Mouse (Mus musculus) adrenal gland, adult 18-20 months (tissue): ENCODE results near the gene Smad6. TPM values are rescaled to one million over a fixed set of nuclear protein-coding genes. Genes with fewer than 3 reads are reported as not detected.

Experiments used
- DNase-seq, 2 experiments: peaks; one replicate each; pipeline ENCODE4 v3.0.0; 2021 to 2022; ENCODE audit warnings: low spot score in 2 of 2
- long read RNA-seq, 2 experiments: library from polyadenylated mRNA; stranded (forward); transcript quantifications; one replicate each; pipeline ENCODE4 v2.0.0; 2021
- total RNA-seq, 2 experiments: library from RNA; stranded (reverse); gene quantifications; 1 replicate in 1 of 2; 2 replicates in 1 of 2; pipeline ENCODE4 v1.2.3; 2021

Gene Smad6
- total RNA-seq = 1 to 10 TPM; 5.4 to 5.5 TPM
- long read RNA-seq, experiment 1, transcript Smad6-201 (4 exons, 2,971 nt) = major isoform, 8 of 10 reads
- long read RNA-seq, experiment 1, partial matches to known transcripts = 0 of 10 reads
- long read RNA-seq, experiment 1, other reads (novel, unspliced or antisense) = 2 of 10 reads
- long read RNA-seq, experiment 2, transcript Smad6-201 (4 exons, 2,971 nt) = major isoform, 25 of 27 reads
- long read RNA-seq, experiment 2, partial matches to known transcripts = 1 of 27 reads
- long read RNA-seq, experiment 2, other reads (novel, unspliced or antisense) = 1 of 27 reads

GRCm38 (mm10) chr9:64021853-64022561 lies at the start of gene Smad6:
Gene Smad6, minus strand, starts transcription at chr9:64022059.
- peak; percentile 83 to 86 for DNase-seq

- no peak for DNase-seq
Observed at GRCm38 (mm10) chr9:64070674-64071073, 48.8 kb upstream of the Smad6 start.

- no peak for DNase-seq
Observed at GRCm38 (mm10) chr9:64069131-64069530, 47.3 kb upstream of the Smad6 start.

DNA sequence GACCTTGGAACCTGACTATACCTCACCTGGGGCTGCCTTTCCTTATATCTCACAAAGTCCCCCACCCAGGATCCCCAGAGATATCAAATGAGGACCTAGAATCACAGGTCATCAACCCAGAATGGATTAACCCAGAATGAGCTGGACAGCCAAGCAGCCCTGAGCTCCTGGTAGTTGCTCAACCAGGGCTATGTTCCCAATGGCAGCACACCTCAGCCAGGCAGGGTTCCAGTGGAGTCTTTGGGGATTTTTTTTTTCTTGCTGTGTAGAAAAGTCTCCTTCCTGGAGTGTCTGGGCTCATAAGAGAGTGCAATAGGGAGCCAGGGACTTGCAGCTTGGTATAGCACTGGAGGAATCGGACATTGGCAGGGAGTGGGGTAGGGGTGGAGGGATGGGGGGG lies 46.7 kb upstream of the Smad6 start:
- DNase-seq = no peak

DNA sequence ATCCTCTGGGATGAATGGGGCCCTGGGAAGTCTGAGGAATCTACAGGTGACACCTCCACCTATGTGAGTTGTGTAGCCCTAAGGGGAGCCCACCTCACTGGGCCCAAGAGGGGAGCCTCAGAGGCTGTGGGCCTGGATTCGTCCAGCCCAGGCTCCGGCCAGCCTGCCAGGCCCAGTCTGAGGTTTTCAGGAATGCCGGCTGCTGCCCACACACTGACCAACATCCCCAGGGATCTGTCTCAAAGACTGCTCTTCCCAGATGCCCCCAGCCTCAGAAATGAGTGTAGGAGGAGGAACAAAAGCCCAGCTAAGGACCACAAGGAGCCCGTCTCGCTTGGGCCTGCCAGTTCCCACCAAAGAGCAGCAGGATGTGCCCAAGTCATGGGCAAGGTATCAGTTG lies 45.9 kb upstream of the Smad6 start:
- no peak for DNase-seq

DNA sequence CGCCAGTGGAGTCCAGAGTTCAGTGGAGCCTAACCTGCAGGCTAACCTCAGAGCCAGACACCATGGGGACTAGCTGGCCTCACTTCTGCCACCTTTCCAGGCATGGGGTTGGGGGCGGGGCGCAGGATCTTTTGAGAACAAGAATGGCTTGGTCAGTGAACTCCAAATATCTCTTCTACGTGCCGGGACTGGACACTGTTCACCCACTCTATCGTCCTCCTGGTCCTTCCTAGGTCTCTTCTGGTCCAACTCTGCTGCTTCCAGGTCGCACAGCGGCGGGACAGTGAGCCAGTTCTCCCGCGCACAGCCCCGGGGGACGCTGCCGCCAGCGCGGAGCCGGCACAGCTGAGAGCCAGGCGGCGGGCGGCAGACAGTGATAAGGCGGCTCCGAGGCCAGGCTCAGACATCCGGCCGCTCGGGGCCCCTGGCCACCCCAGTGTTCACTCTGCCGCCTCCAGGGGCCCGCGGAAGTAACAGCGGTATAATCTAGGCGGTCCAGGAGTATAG lies 38.2 kb upstream of the Smad6 start:
- DNase-seq = peak; percentile 35 to 55

- DNase-seq = no peak
Observed at GRCm38 (mm10) chr9:64057903-64058650, 36.2 kb upstream of the Smad6 start.

DNA sequence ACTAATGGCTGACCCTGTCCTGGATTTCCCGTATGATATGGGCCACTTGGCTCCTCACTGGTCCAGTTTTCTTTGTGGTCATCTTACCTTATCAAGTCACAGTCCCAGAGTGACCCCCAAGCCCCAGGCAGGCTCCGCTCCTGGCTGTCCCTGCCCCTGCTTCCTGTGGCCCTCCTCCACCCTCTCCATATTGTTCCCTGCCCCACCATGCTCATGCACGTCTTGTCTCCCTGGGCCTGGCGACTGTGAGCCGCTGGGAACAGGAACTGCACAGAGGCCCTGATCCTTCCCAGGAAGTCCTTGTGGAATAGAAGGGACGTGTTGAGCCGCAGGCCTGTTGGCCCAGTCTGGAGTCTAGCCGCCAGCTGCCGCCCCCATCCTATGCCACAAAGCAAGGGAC lies 33.3 kb upstream of the Smad6 start:
- DNase-seq = no peak

DNA sequence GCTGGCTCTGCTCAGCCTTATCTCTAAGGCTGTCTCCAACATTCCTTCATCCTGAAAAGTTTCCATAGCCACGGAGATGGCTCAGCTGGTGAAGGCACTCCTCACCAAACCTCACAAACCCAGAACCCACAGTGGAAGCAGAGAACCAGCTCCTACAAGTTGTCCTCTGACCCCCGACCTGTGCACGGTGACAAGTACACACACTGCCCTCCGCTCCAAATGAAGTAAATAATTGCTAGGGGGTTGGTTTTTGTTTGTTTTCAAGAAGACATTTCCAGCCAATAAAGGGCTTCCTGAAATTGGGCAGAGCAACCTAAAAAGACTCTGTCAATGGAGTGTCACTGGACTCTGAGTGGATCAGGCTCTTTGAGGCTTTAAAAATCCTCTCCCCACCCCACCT lies 31.9 kb upstream of the Smad6 start:
- DNase-seq = no peak

- DNase-seq = no peak
Observed at GRCm38 (mm10) chr9:64051241-64051640, 29.4 kb upstream of the Smad6 start.

DNA sequence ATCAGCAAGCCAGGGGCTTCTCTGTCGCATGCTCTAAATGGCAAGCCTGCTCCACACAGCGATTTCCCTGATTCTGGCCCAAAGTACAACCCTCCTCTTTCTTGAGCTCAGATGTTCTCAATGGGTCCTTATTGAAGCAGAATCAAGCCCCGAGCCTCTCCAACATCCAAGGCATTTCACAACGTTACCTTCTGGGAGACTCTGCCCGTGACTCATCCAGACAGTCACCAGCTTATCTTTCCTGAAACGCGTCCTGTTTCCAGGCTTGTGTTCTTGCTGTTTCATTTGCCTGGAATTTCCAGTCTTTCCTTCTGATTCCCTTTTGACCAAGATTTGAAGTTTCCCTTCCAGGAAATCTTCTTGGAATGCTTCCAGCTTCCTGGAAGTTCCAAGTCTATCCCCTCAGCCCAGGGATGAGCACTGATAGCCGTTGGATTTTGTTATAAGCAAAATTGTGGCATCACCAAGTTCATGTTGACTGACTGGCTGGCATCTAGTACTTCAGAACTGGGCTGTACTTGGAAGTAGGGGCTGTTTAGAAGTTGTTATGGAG lies 28.7 kb upstream of the Smad6 start:
- peak; percentile 30 to 35 for DNase-seq

DNA sequence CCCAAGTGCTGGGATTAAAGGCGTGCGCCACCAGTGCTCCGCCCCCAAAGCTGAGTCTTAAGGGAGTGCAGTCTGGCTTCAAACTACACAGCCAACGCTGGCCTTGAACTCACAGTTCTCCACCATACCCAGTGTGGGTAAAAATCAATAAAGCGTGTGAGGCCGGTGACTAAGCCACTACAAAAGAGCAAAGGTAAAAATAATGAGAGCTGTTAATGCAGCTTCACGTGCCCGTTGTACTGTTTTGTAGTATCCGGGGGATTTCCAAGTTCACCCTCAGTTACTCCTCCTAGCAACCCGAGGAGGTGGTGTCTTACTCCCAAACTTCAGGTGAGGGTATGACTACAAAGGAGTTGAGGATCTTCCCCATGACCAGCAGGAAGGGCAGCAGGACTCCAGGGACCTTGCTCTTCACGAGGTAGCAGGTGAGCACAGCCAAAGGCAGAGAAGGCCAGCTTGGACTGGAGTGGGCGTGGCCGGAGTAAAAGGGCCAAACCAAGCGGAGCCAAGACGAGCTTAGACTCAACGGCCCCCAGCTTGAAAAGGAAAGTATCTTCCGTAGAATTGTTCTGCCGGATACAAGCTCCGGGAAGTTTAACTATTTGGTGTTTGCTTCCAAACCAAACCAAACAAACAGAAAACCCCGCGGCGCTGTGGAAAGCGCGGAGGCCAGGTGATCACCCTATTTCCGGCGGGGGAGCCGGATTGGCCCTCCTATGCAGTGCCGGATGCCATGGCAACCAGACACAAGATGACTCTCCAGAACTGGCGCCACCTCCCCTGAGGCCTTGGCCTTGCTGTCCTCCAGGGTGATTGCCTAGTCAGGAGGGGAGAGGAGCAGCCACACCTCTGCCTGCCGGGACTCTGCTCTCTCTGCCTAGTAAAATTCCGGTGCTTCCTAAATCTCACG lies 27.9 kb upstream of the Smad6 start:
- DNase-seq = peak; percentile 63 to 74

DNA sequence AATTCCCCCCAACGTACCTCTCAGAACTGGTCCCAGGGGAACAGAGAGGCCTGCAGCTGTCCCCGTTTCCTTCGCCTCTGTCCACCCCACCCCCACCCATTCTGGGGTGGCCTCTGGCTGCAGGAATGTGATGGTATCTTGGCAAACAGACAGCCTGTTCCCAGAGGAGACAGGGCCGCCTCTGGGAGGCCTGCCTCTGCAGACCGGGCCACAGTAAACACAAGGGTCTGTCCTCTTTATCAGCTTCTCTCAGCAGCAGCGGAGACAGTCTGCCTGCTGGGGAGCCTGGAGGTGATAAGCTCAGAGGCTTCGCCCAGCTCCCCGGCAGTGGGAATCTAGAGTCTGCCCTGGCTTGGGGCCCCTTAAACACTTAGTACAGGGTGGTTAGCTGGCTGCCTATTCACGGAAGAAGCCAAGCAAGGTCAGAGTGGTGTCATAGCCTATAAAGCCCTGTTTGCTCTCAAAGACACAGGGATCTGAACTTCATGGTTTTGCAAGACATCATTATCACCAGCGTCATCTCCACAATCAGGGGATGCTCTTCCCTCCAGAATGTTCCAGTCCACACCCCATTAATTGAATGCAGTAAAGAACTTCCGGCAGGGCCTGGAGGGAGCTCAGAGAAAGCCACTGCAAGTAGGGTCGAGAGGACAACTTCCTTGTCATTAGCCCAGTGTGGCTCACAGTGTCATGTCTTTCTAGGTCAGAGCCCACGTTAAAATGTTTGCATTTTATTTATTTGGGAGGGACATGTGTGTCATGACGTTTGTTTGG lies 23.4 kb upstream of the Smad6 start:
- no peak for DNase-seq

- DNase-seq = no peak
Observed at GRCm38 (mm10) chr9:64044343-64044742, 22.5 kb upstream of the Smad6 start.

DNA sequence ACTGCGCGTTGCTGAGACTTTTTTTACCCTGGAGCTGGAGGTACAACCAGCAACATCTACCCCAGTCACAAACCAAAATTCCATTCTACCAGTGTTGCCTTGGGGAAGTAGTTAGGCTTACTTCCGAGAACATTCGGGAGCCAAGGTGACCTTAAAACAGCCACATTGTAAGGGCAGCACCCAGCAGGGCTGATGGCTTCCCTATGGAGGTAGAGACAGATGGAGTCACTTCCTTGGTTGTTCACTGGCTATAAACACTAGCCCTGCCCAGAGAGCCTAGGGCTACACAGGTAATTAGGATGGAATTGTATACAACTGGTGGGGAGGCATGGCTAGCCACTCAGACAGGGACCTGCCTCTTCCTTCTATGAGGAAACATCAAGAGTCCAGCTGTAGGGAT lies 21.1 kb upstream of the Smad6 start:
- no peak for DNase-seq

DNA sequence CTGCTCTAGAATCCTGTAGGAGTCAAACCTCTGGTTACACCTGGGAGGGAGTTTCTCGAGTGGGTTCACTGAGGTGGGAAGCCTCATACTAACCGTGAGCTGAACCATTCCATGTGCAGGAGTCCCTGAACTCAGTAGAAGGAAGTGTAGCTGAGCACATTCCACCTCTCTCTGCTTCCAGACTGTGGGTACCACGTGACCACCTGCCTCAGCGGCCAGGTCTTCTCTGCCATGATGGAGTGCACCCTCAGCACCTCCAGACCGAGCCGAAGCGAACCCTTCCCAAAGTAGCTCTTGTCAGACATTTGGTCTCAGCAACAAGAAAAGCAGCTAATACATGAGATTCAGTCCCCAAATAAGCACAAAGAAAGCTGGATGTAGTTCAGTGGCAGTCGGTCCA lies 20.4 kb upstream of the Smad6 start:
- no peak for DNase-seq

GRCm38 (mm10) chr9:64029908-64030631 lies 8.2 kb upstream of the Smad6 start:
- DNase-seq = no peak

GRCm38 (mm10) chr9:64025565-64025964 lies 3.7 kb upstream of the Smad6 start:
- peak; percentile 52 to 59 for DNase-seq

DNA sequence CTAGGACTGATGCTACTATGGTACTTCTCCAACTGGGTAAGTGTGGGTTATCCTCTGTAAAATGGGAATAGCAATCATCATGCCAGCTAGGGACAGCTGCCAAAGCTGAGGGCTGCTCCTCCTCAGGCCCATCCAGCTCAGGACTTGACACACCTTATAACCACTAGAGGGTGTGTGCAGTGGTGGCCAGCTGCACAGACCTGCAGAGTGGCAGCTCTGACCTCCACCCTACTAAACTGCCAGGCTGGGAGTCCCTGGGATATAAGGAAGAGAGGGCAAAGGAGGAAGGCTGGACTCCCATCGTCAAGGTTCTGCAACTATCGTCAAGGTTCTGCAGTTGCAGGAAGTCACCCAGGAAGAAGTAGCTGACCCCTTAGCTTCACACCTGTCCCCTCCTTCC lies 3.1 kb upstream of the Smad6 start:
- no peak for DNase-seq
